Mouse (Mus musculus): ENCODE results near the gene 2010111I01Rik. TPM values are rescaled to one million over a fixed set of nuclear protein-coding genes. Genes with fewer than 3 reads are reported as not detected.
"Not testable (repeated sequence)": the region's sequence is repeated elsewhere in the genome, so short reads cannot be mapped to it uniquely, and the experiment has no call there.

2010111I01Rik gene
- 117 and 128 TPM in 2 replicates for polyA plus RNA-seq (2012; rRNA removed)

- H3K4me1 ChIP-seq (ENCODE audit: control insufficient read depth, insufficient read depth, low read length) = peaks cover 3% of the 10 kb centered on the region; the same call in 1 of the 2 replicates
- H3K4me3 ChIP-seq (ENCODE audit: insufficient read depth, low read length) = peak within 1 kb of the TSS; percentile 100
- TF ChIP-seq POLR2A (IDR thresholded peaks at IDR 0.05; ENCODE audit: extremely low read depth, insufficient read depth, low read length) = peak; percentile 76
- no peak for TF ChIP-seq CTCF (IDR thresholded peaks at IDR 0.05; ENCODE audit: extremely low read depth, insufficient read depth, low read length)
- H3K27ac ChIP-seq (ENCODE audit: insufficient read depth, low read length) = no peak within 1 kb of the TSS
Measured at GRCm38 (mm10) chr13:62964640-62965311, at the start of gene 2010111I01Rik. 2010111I01Rik (plus strand) TSS chr13:62964893.

GRCm38 (mm10) chr13:62916675-62917074 is 48.0 kb upstream of the 2010111I01Rik start:
- no peaks in the 10 kb centered on the region for H3K4me1 ChIP-seq (ENCODE audit: control insufficient read depth, insufficient read depth, low read length)
- no peak overlapping the region for H3K27ac ChIP-seq (ENCODE audit: insufficient read depth, low read length)
- H3K4me3 ChIP-seq (ENCODE audit: insufficient read depth, low read length) = no peak overlapping the region
- TF ChIP-seq POLR2A (IDR thresholded peaks at IDR 0.05; ENCODE audit: extremely low read depth, insufficient read depth, low read length) (no peak), CTCF (IDR thresholded peaks at IDR 0.05; ENCODE audit: extremely low read depth, insufficient read depth, low read length) (no peak)

GRCm38 (mm10) chr13:62917416-62918110 is 47.1 kb upstream of the 2010111I01Rik start:
- Histone ChIP-seq H3K4me1 (ENCODE audit: control insufficient read depth, insufficient read depth, low read length) (no peaks in the 10 kb centered on the region), H3K27ac (ENCODE audit: insufficient read depth, low read length) (no peak overlapping the region), H3K4me3 (ENCODE audit: insufficient read depth, low read length) (no peak overlapping the region)
- TF ChIP-seq POLR2A (IDR thresholded peaks at IDR 0.05; ENCODE audit: extremely low read depth, insufficient read depth, low read length) = no peak
- TF ChIP-seq CTCF (IDR thresholded peaks at IDR 0.05; ENCODE audit: extremely low read depth, insufficient read depth, low read length) = no peak

GRCm38 (mm10) chr13:62919647-62920341 is 44.9 kb upstream of the 2010111I01Rik start:
- H3K27ac ChIP-seq (ENCODE audit: insufficient read depth, low read length) = no peak overlapping the region
- TF ChIP-seq POLR2A (IDR thresholded peaks at IDR 0.05; ENCODE audit: extremely low read depth, insufficient read depth, low read length) (no peak), CTCF (IDR thresholded peaks at IDR 0.05; ENCODE audit: extremely low read depth, insufficient read depth, low read length) (peak; percentile 79)
- no peak overlapping the region for H3K4me3 ChIP-seq (ENCODE audit: insufficient read depth, low read length)
- H3K4me1 ChIP-seq (ENCODE audit: control insufficient read depth, insufficient read depth, low read length) = no peaks in the 10 kb centered on the region

- no peak overlapping the region for H3K27ac ChIP-seq (ENCODE audit: insufficient read depth, low read length)
- H3K4me3 ChIP-seq (ENCODE audit: insufficient read depth, low read length) = no peak overlapping the region
- TF ChIP-seq POLR2A (IDR thresholded peaks at IDR 0.05; ENCODE audit: extremely low read depth, insufficient read depth, low read length) (no peak), CTCF (IDR thresholded peaks at IDR 0.05; ENCODE audit: extremely low read depth, insufficient read depth, low read length) (no peak)
- H3K4me1 ChIP-seq (ENCODE audit: control insufficient read depth, insufficient read depth, low read length) = no peaks in the 10 kb centered on the region
Measured at GRCm38 (mm10) chr13:62922645-62923044, 42.0 kb upstream of the 2010111I01Rik start.

- H3K27ac ChIP-seq (ENCODE audit: insufficient read depth, low read length) = no peak overlapping the region
- TF ChIP-seq POLR2A (IDR thresholded peaks at IDR 0.05; ENCODE audit: extremely low read depth, insufficient read depth, low read length) (no peak), CTCF (IDR thresholded peaks at IDR 0.05; ENCODE audit: extremely low read depth, insufficient read depth, low read length) (no peak)
- H3K4me3 ChIP-seq (ENCODE audit: insufficient read depth, low read length) = no peak overlapping the region
- H3K4me1 ChIP-seq (ENCODE audit: control insufficient read depth, insufficient read depth, low read length) = no peaks in the 10 kb centered on the region
Measured at GRCm38 (mm10) chr13:62923182-62923581, 41.5 kb upstream of the 2010111I01Rik start.

- H3K4me3 ChIP-seq (ENCODE audit: insufficient read depth, low read length) = no peak overlapping the region
- no peak overlapping the region for H3K27ac ChIP-seq (ENCODE audit: insufficient read depth, low read length)
- no peak for TF ChIP-seq POLR2A (IDR thresholded peaks at IDR 0.05; ENCODE audit: extremely low read depth, insufficient read depth, low read length)
- TF ChIP-seq CTCF (IDR thresholded peaks at IDR 0.05; ENCODE audit: extremely low read depth, insufficient read depth, low read length) = peak; percentile 66
- no peaks in the 10 kb centered on the region for H3K4me1 ChIP-seq (ENCODE audit: control insufficient read depth, insufficient read depth, low read length)
Measured at GRCm38 (mm10) chr13:62926479-62926878, 38.2 kb upstream of the 2010111I01Rik start.

- Histone ChIP-seq H3K27ac (ENCODE audit: insufficient read depth, low read length) (no peak overlapping the region), H3K4me3 (ENCODE audit: insufficient read depth, low read length) (no peak overlapping the region), H3K4me1 (ENCODE audit: control insufficient read depth, insufficient read depth, low read length) (no peaks in the 10 kb centered on the region)
- TF ChIP-seq CTCF (IDR thresholded peaks at IDR 0.05; ENCODE audit: extremely low read depth, insufficient read depth, low read length) = no peak
- no peak for TF ChIP-seq POLR2A (IDR thresholded peaks at IDR 0.05; ENCODE audit: extremely low read depth, insufficient read depth, low read length)
Measured at GRCm38 (mm10) chr13:62927470-62927869, 37.2 kb upstream of the 2010111I01Rik start.

GRCm38 (mm10) chr13:62929144-62929543 is 35.5 kb upstream of the 2010111I01Rik start:
- not testable (repeated sequence) for H3K4me1 ChIP-seq (ENCODE audit: control insufficient read depth, insufficient read depth, low read length); H3K4me3 ChIP-seq (ENCODE audit: insufficient read depth, low read length); H3K27ac ChIP-seq (ENCODE audit: insufficient read depth, low read length)
